Mouse (Mus musculus): Measurements from ENCODE around the gene Stard3nl.

Gene Stard3nl

GRCm38 (mm10) chr13:19395688-19396354, at the start of gene Stard3nl:
TSS of gene Stard3nl (minus strand) at chr13:19395795.
- peak; percentile 99 for DNase-seq

GRCm38 (mm10) chr13:19438040-19438439, 42.4 kb upstream of the Stard3nl start:
- DNase-seq = no peak

- no peak for DNase-seq
Observed at GRCm38 (mm10) chr13:19429812-19430370, 34.3 kb upstream of the Stard3nl start.

DNA sequence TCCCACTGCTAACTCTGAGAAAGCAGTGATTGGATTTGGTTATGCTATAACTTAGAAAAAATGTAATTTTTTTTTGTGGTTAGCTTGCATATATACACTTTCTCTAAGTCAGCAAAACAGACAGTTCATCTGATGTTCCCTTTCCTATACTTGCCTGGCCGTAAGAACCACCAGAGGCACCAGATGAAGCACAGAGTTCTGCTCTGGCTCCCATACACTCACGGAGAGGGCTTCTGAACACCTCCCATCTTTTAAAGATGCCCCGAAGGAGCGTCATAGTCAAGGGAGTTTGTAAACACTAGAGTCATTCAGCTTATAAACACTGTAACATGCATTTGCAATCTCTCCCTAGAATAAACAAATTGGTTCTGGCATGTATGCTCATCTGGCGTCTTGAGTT, 32.5 kb upstream of the Stard3nl start:
- DNase-seq = no peak

GRCm38 (mm10) chr13:19424563-19424962, 29.0 kb upstream of the Stard3nl start:
- no peak for DNase-seq

DNA sequence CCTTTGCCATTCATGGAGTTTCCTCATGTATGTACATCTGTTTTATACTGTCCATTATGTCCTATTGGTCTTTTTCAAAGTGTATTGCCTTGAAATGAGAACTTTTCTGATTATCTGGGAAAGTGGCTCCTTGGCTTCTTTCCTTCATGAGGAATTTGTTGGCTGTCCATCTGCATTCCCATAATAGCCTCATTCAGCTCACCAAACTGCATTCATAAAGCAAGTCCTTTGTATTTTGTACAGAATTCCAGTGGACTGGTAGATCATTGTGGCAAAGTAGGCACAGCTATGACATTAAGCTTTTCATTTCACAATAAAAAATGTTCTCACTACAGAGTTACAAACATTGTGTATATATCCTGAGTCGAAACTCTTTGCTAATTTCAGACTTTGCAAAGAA, 26.9 kb upstream of the Stard3nl start:
- DNase-seq = no peak

DNA sequence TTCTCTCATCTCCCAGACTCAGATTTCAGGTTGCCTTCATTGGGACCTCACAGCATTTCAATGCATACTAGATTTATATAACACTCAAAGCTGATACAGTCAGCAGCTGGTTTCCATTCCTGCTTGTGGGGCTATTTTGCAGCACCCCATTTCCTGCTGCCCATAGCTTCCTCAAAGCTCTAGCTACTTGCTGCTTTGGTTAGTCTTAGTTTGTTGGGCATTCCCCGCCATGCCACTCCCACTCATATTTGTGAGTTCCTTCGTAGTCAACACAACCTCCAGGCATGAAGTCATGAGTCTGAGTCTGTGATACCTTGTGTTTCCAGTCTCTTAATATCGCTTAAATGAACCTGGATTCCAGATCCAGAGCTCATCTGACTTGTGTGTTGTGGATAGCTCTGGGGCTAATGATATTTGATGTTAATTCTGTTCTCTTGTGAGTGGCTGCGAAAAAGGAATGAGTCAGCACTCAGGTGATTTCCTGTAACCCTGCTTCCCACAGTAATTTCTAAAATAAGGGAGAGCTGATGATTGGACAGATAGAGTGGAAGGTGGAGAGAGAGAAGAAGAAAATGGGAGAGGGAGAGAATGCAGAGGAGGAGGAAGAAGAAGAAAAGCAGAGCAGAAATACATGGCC, 22.4 kb upstream of the Stard3nl start:
- DNase-seq = no peak

GRCm38 (mm10) chr13:19415894-19416531, 20.4 kb upstream of the Stard3nl start:
- no peak for DNase-seq

- no peak for DNase-seq
Observed at GRCm38 (mm10) chr13:19415337-19415736, 19.7 kb upstream of the Stard3nl start.

DNA sequence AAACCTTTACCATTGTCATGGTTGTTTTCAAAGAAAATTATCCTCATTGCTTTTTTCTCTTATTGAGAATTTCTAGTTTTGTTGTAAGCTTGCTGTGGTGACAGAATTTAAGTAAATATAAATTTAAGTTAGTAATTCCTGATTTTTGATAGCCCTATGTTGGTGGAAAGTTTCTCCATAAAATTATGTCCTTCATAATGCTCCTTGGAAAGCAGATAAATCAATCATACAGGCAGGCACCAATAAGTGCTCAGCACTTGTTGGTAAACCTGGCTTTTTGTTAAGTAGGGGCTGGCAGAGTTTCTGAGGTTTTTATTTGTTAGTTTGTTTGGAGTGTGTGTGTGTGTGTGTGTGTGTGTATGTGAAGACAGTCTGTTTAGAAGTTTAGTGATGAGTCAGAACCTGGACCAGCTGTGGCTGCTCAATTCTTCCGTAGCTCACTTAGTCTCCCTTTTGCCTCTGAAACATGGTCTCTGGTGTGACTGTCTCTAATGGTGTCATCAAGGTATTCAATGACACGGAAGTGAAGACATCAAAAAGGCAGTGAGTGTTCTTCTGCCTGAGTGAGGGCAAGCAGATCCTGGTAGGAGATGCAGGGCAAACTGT, 16.8 kb upstream of the Stard3nl start:
- DNase-seq = no peak

GRCm38 (mm10) chr13:19411886-19412285, 16.3 kb upstream of the Stard3nl start:
- no peak for DNase-seq

DNA sequence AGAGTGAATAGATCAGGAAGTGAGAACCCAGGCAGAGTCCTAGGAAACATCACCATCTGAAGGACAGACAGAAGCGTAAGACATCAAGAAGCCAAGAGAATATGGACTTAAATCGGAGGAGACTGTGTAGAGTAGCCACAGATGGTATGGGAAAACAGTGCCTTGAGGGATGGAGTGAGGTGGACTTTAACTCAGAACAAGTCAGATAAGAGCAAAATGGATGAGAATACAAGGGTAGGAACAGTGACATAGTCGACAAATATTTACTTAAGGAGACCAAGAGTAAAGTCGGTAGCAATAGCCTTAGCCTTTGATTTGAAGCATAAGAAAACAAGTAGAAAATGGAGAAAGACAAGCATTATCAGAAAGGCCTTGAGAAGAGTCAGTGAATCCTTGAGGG, 15.1 kb upstream of the Stard3nl start:
- no peak for DNase-seq

GRCm38 (mm10) chr13:19407953-19408352, 12.4 kb upstream of the Stard3nl start:
- no peak for DNase-seq

GRCm38 (mm10) chr13:19404623-19405022, 9.0 kb upstream of the Stard3nl start:
- no peak for DNase-seq

DNA sequence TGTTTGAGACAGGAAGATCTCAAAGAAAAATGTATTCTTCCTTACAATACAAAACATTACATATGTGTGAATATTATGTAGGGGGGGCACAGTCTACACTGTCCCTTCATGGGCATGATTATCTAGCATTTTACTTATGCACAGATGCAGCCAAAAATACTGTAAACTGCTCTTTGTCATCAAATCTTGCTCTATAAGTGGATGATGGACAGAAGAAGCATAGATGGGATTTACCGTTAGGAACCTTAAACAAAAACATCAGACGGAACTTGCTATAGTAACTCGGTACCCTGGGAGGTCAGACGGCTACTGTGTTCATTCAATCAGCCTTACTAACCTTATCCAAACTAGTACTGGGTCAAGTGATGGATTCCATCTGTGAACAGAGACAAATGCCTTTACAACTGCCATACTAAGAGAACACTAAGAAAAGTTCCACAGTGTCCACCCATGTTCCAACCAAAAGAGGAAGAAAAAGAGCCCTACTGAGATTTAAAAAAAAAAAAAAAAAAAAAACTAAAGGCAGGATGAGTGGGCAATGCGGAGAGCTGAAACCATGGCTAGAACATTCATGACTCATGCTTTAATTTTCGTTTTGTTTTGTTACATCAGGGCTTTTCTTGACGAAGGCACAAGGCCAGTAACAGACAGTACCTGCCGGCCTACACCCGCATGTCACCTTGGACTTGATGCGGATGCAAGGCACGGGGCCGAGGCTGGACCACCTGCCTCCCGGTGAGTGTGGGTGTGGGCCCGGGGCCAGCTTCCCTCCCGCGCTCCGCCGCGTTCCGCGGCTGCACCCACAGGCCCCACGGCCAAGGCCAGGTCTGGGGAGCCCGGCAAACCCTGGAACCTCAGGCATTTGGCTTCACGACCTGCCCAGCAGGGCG, 552 bp downstream of the Stard3nl start:
- no peak for DNase-seq

GRCm38 (mm10) chr13:19394171-19394570, 1.4 kb downstream of the Stard3nl start:
- no peak for DNase-seq

DNA sequence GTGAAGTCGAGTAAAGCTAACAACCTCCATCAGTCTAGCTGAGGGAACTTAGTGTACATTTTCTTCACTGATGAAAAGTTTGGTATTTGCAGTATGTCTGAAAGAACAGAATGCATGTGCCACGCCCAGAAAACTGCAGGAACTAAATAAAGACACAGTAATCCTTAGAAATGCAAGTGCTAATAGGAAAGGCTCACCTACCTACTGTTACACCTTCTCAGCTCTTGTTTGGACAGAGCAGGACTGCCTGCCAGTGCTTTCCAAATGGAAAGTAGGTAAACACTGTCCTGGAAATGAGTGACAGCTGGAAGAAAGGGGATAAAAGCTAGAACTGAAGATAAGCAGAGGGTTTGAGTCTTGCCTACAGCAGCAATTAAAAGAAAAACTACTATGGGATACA, 1.9 kb downstream of the Stard3nl start:
- no peak for DNase-seq

- DNase-seq = no peak
Observed at GRCm38 (mm10) chr13:19391608-19392007, 4.0 kb downstream of the Stard3nl start.

GRCm38 (mm10) chr13:19390296-19390695, 5.3 kb downstream of the Stard3nl start:
- DNase-seq = no peak

GRCm38 (mm10) chr13:19389896-19390295, 5.7 kb downstream of the Stard3nl start:
- no peak for DNase-seq

DNA sequence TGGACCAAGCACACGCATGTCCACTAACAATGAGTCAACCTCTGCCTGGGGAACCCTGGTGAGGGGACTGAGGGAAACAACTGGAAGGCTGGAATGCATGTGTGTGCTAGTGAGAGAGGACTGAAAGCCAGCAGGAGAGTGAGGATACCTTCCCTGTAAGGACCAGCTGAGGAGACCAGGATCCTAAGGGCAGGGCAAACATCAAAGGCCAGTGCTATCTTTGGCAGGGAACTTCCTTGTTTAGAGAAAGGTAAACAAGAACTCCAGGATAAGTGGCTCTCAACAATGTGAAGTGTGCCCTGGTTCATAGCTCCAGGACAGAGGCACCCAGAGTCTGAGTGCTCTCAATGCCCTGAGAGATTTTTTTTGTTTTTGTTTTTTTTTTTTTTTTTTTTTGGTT, 6.2 kb downstream of the Stard3nl start:
- no peak for DNase-seq

DNA sequence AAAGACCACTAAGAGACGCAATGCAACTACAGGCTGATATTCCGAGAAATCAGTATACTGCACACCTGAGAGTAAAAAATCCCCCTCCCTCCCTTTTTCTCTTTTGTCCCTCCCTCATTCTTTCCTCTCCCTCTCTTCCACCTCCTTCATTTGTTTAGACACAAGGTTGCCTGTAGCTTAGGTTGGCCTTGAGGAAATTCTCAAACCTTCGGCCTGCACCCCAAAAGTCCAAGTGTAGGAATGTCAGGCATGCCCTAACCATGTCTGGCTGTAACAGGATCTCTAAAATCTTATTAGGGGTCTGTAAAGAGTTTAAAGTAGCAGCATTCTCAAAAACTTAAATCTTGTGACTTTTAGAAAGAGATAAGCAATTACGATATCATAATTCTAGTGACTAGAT, 10.4 kb downstream of the Stard3nl start:
- DNase-seq = no peak

All from thymus, postnatal 14 days (tissue).